Mouse (Mus musculus) retina, postnatal 7 days (tissue): ENCODE results near the gene A3galt2.

Source experiments
- DNase-seq: peaks from one replicate; pipeline ENCODE4 v3.0.0-alpha.2; 2012; ENCODE audit warnings: low read depth, low spot score

A3galt2 gene

GRCm38 (mm10) chr4:128755900-128756299 is 736 bp downstream of the A3galt2 start:
- no peak for DNase-seq

GRCm38 (mm10) chr4:128759214-128759613 is 4.0 kb downstream of the A3galt2 start:
- no peak for DNase-seq

GRCm38 (mm10) chr4:128760029-128760428 is 4.9 kb downstream of the A3galt2 start:
- DNase-seq, result no peak

GRCm38 (mm10) chr4:128766929-128767328 is 11.8 kb downstream of the A3galt2 start:
- DNase-seq, result no peak

GRCm38 (mm10) chr4:128768120-128768519 is 13.0 kb downstream of the A3galt2 start:
- DNase-seq, result no peak

GRCm38 (mm10) chr4:128769569-128770355 is 14.6 kb downstream of the A3galt2 start:
- DNase-seq, result no peak

- no peak for DNase-seq
These were observed 15.5 kb downstream of the A3galt2 start for GRCm38 (mm10) chr4:128770698-128771097.

- no peak for DNase-seq
These were observed 18.7 kb downstream of the A3galt2 start for GRCm38 (mm10) chr4:128773820-128774219.

- peak; percentile 32 for DNase-seq
These were observed 19.3 kb downstream of the A3galt2 start for GRCm38 (mm10) chr4:128774467-128774866.

GRCm38 (mm10) chr4:128776568-128777289 is 21.6 kb downstream of the A3galt2 start:
- peak; percentile 67 for DNase-seq

GRCm38 (mm10) chr4:128777593-128777992 is 22.4 kb downstream of the A3galt2 start:
- no peak for DNase-seq

- no peak for DNase-seq
These were observed 26.9 kb downstream of the A3galt2 start for GRCm38 (mm10) chr4:128782037-128782436.

GRCm38 (mm10) chr4:128782645-128783044 is 27.5 kb downstream of the A3galt2 start:
- no peak for DNase-seq

GRCm38 (mm10) chr4:128784950-128785631 is 29.9 kb downstream of the A3galt2 start:
- no peak for DNase-seq

- DNase-seq, result no peak
These were observed 30.9 kb downstream of the A3galt2 start for GRCm38 (mm10) chr4:128785921-128786654.

GRCm38 (mm10) chr4:128787023-128787939 is 32.1 kb downstream of the A3galt2 start:
- no peak for DNase-seq

GRCm38 (mm10) chr4:128788108-128788507 is 32.9 kb downstream of the A3galt2 start:
- DNase-seq, result no peak

- no peak for DNase-seq
These were observed 34.5 kb downstream of the A3galt2 start for GRCm38 (mm10) chr4:128789646-128790045.

- no peak for DNase-seq
These were observed 38.5 kb downstream of the A3galt2 start for GRCm38 (mm10) chr4:128793710-128794109.

- DNase-seq, result no peak
These were observed 39.0 kb downstream of the A3galt2 start for GRCm38 (mm10) chr4:128794198-128794597.

GRCm38 (mm10) chr4:128795596-128795995 is 40.4 kb downstream of the A3galt2 start:
- no peak for DNase-seq
